Mouse (Mus musculus) MEL (cell line): ENCODE measurements around the gene Mss51. TPM values are rescaled to one million over a fixed set of nuclear protein-coding genes. Genes with fewer than 3 reads are reported as not detected.

Source experiments
- DNase-seq: peaks from one replicate; pipeline ENCODE4 v3.0.0; 2011; ENCODE audit warnings: low read depth, low spot score
- H3K27ac ChIP-seq: 2 replicates; pipeline ENCODE4 v1.5.1; 2012; ENCODE audit warnings: low read depth, mild to moderate bottlenecking, control low read depth, low read length, moderate library complexity; ENCODE audit not compliant: control insufficient read depth
- H3K27me3 ChIP-seq, 2 experiments: fragments of 150-350 bp in 1 of 2; sonication (generic) in 1 of 2; 2 replicates each; pipeline ENCODE4 v1.6.1; 2012; ENCODE audit warnings: low read length in 2 of 2, mild to moderate bottlenecking in 2 of 2, improper control_type of control experiment in 1 of 2, moderate library complexity in 1 of 2; ENCODE audit not compliant: insufficient read depth in 2 of 2, control insufficient read depth in 1 of 2
- H3K36me3 ChIP-seq, 2 experiments: 2 replicates each; pipeline ENCODE4 v1.6.1; 2012 to 2014; ENCODE audit warnings: low read length in 2 of 2, improper control_type of control experiment in 1 of 2, inconsistent platforms in 1 of 2, mild to moderate bottlenecking in 1 of 2; ENCODE audit not compliant: insufficient read depth in 2 of 2, control insufficient read depth in 1 of 2
- H3K4me1 ChIP-seq, 2 experiments: fragments of 150-350 bp in 1 of 2; sonication (generic) in 1 of 2; 2 replicates each; pipeline ENCODE4 v1.6.1; 2012; ENCODE audit warnings: low read length in 2 of 2, improper control_type of control experiment in 1 of 2, mild to moderate bottlenecking in 1 of 2; ENCODE audit not compliant: insufficient read depth in 2 of 2, control insufficient read depth in 1 of 2
- H3K4me3 ChIP-seq, 2 experiments: fragments of 150-350 bp in 1 of 2; sonication (generic) in 1 of 2; 2 replicates each; pipeline ENCODE4 v1.5.1; 2012; ENCODE audit warnings: low read depth in 2 of 2, low read length in 2 of 2, mild to moderate bottlenecking in 2 of 2, moderate library complexity in 2 of 2, control low read depth in 1 of 2, improper control_type of control experiment in 1 of 2; ENCODE audit not compliant: control insufficient read depth in 1 of 2, insufficient read depth in 1 of 2
- H3K79me2 ChIP-seq: 2 replicates; pipeline ENCODE4 v1.6.1; 2012; ENCODE audit warnings: mild to moderate bottlenecking, low read length, moderate library complexity; ENCODE audit not compliant: control insufficient read depth, poor library complexity, insufficient read depth
- H3K9ac ChIP-seq: 2 replicates; pipeline ENCODE4 v1.6.1; 2012; ENCODE audit warnings: low read depth, mild to moderate bottlenecking, control low read depth, low read length, moderate library complexity; ENCODE audit not compliant: control insufficient read depth, poor library complexity, severe bottlenecking
- H3K9me3 ChIP-seq: fragments of 150-350 bp; sonication (generic); replicated peaks from 2 replicates; pipeline ENCODE4 v1.6.1; 2012; ENCODE audit warnings: mild to moderate bottlenecking, low read length, improper control_type of control experiment, moderate library complexity; ENCODE audit not compliant: insufficient read depth
- BHLHE40 ChIP-seq: IDR thresholded peaks from 2 replicates; pipeline ENCODE4 v1.6.1; 2012; ENCODE audit warnings: low read depth, mild to moderate bottlenecking, inconsistent platforms, low read length, improper control_type of control experiment, borderline replicate concordance
- E2F4 ChIP-seq: IDR thresholded peaks from 2 replicates; pipeline ENCODE4 v1.6.1; 2011; ENCODE audit warnings: low read depth, low read length, improper control_type of control experiment, borderline replicate concordance
- ELF1 ChIP-seq: IDR thresholded peaks from 2 replicates; pipeline ENCODE4 v1.6.1; 2014; ENCODE audit warnings: low read depth, mild to moderate bottlenecking, inconsistent platforms, low read length, improper control_type of control experiment, moderate library complexity
- EP300 ChIP-seq, 2 experiments: IDR thresholded peaks; 2 replicates each; pipeline ENCODE4 v1.6.1; 2011; ENCODE audit warnings: improper control_type of control experiment in 2 of 2, low read length in 2 of 2, low read depth in 1 of 2, mild to moderate bottlenecking in 1 of 2
- ETS1 ChIP-seq: IDR thresholded peaks from 2 replicates; pipeline ENCODE4 v1.6.1; 2012; ENCODE audit warnings: low read depth, mild to moderate bottlenecking, inconsistent platforms, low read length, improper control_type of control experiment, moderate library complexity
- GABPA ChIP-seq: IDR thresholded peaks from 2 replicates; pipeline ENCODE4 v1.6.1; 2012; ENCODE audit warnings: low read depth, mild to moderate bottlenecking, inconsistent platforms, low read length, improper control_type of control experiment, moderate library complexity
- GATA1 ChIP-seq: IDR thresholded peaks from 2 replicates; pipeline ENCODE4 v1.6.1; 2011; ENCODE audit warnings: low read depth, low read length, improper control_type of control experiment
- HCFC1 ChIP-seq: IDR thresholded peaks from 2 replicates; pipeline ENCODE4 v1.6.1; 2012; ENCODE audit warnings: low read depth, mild to moderate bottlenecking, inconsistent platforms, low read length, improper control_type of control experiment, moderate library complexity
- KAT2A ChIP-seq: conservative IDR thresholded peaks from 2 replicates; pipeline ENCODE4 v1.6.1; 2012; ENCODE audit warnings: low read depth, low read length, improper control_type of control experiment, inconsistent platforms
- MAFK ChIP-seq: IDR thresholded peaks from 2 replicates; pipeline ENCODE4 v1.6.1; 2011; ENCODE audit warnings: low read depth, mild to moderate bottlenecking, low read length, improper control_type of control experiment, borderline replicate concordance
- MAX ChIP-seq: IDR thresholded peaks from 2 replicates; pipeline ENCODE4 v1.6.1; 2011; ENCODE audit warnings: low read length, improper control_type of control experiment
- MAZ ChIP-seq: IDR thresholded peaks from 2 replicates; pipeline ENCODE4 v1.6.1; 2012; ENCODE audit warnings: low read depth, mild to moderate bottlenecking, inconsistent platforms, low read length, improper control_type of control experiment
- MEF2A ChIP-seq: IDR thresholded peaks from 2 replicates; pipeline ENCODE4 v1.6.1; 2014; ENCODE audit warnings: low read depth, mild to moderate bottlenecking, inconsistent platforms, low read length, improper control_type of control experiment; ENCODE audit not compliant: poor library complexity, insufficient replicate concordance, severe bottlenecking; ENCODE audit errors: extremely low read depth
- MXI1 ChIP-seq: IDR thresholded peaks from 2 replicates; pipeline ENCODE4 v1.6.1; 2011; ENCODE audit warnings: mild to moderate bottlenecking, low read depth, low read length, improper control_type of control experiment
- MYC ChIP-seq: IDR thresholded peaks from 2 replicates; pipeline ENCODE4 v1.6.1; 2011; ENCODE audit warnings: low read depth, mild to moderate bottlenecking, low read length, improper control_type of control experiment, moderate library complexity
- NELFE ChIP-seq: IDR thresholded peaks from 2 replicates; pipeline ENCODE4 v1.6.1; 2011; ENCODE audit warnings: low read depth, low read length, improper control_type of control experiment
- NRF1 ChIP-seq: IDR thresholded peaks from 2 replicates; pipeline ENCODE4 v1.6.1; 2014; ENCODE audit warnings: low read depth, mild to moderate bottlenecking, inconsistent platforms, low read length, improper control_type of control experiment, moderate library complexity; ENCODE audit not compliant: poor library complexity, insufficient read depth, severe bottlenecking
- POLR2A ChIP-seq, 2 experiments: IDR thresholded peaks; 2 replicates each; pipeline ENCODE4 v1.6.1; 2011 to 2012; ENCODE audit warnings: low read length in 2 of 2, mild to moderate bottlenecking in 2 of 2, control low read depth in 1 of 2, improper control_type of control experiment in 1 of 2, low read depth in 1 of 2, moderate library complexity in 1 of 2; ENCODE audit not compliant: control insufficient read depth in 1 of 2, insufficient read depth in 1 of 2, poor library complexity in 1 of 2
- POLR2AphosphoS2 ChIP-seq: IDR thresholded peaks from 2 replicates; pipeline ENCODE4 v1.6.1; 2011; ENCODE audit warnings: low read length, improper control_type of control experiment
- POLR2AphosphoS5 ChIP-seq: IDR thresholded peaks from 2 replicates; pipeline ENCODE4 v1.6.1; 2012; ENCODE audit warnings: low read depth, borderline replicate concordance, mild to moderate bottlenecking, inconsistent platforms, low read length, moderate library complexity, mixed read lengths
- RAD21 ChIP-seq: IDR thresholded peaks from 2 replicates; pipeline ENCODE4 v1.6.1; 2011; ENCODE audit warnings: mild to moderate bottlenecking, low read depth, low read length, improper control_type of control experiment
- SIN3A ChIP-seq: IDR thresholded peaks from 2 replicates; pipeline ENCODE4 v1.6.1; 2012; ENCODE audit warnings: low read length, improper control_type of control experiment, inconsistent platforms
- SMC3 ChIP-seq: IDR thresholded peaks from 2 replicates; pipeline ENCODE4 v1.6.1; 2011; ENCODE audit warnings: low read depth, low read length, improper control_type of control experiment
- TBP ChIP-seq: IDR thresholded peaks from 2 replicates; pipeline ENCODE4 v1.8.0; 2011; ENCODE audit warnings: low read depth, low read length, improper control_type of control experiment
- TCF12 ChIP-seq: IDR thresholded peaks from 2 replicates; pipeline ENCODE4 v1.6.1; 2014; ENCODE audit warnings: low read depth, mild to moderate bottlenecking, inconsistent platforms, low read length, improper control_type of control experiment, moderate library complexity
- UBTF ChIP-seq: IDR thresholded peaks from 2 replicates; pipeline ENCODE4 v1.6.1; 2012; ENCODE audit warnings: low read depth, mild to moderate bottlenecking, inconsistent platforms, low read length, improper control_type of control experiment, moderate library complexity, borderline replicate concordance; ENCODE audit not compliant: insufficient read depth
- USF1 ChIP-seq: IDR thresholded peaks from 2 replicates; pipeline ENCODE4 v1.6.1; 2014; ENCODE audit warnings: low read depth, mild to moderate bottlenecking, inconsistent platforms, low read length, improper control_type of control experiment, moderate library complexity
- ZKSCAN1 ChIP-seq: IDR thresholded peaks from 2 replicates; pipeline ENCODE4 v1.6.1; 2012; ENCODE audit warnings: low read depth, mild to moderate bottlenecking, inconsistent platforms, low read length, improper control_type of control experiment, moderate library complexity
- ZNF384 ChIP-seq: IDR thresholded peaks from 2 replicates; pipeline ENCODE4 v1.6.1; 2012; ENCODE audit warnings: low read depth, mild to moderate bottlenecking, inconsistent platforms, low read length, improper control_type of control experiment
- polyA plus RNA-seq, 2 experiments: library from polyadenylated mRNA; stranded (reverse) in 1 of 2; unstranded in 1 of 2; fragments of >175 nt in 1 of 2; fragments of >200 nt in 1 of 2; gene quantifications; 2 replicates each; pipeline versions ENCODE4 v1.2.1 to v1.2.4; 2012; ENCODE audit warnings: low replicate concordance in 2 of 2, low read depth in 1 of 2; ENCODE audit not compliant: insufficient read length in 2 of 2, insufficient read depth in 1 of 2, missing spikeins in 1 of 2
- total RNA-seq: library from RNA; depleted of rRNA; stranded (reverse); fragments of 300-350 nt; gene quantifications from 2 replicates; pipeline ENCODE4 v1.2.3, GENCODE M21; 2012; rRNA removed

The Mss51 gene
- 0.42 and 0.62 TPM in 2 replicates for total RNA-seq
- polyA plus RNA-seq, result 1 to 10 TPM in 1 of 2 experiments, not detected in 1; 1.1 TPM

DNA sequence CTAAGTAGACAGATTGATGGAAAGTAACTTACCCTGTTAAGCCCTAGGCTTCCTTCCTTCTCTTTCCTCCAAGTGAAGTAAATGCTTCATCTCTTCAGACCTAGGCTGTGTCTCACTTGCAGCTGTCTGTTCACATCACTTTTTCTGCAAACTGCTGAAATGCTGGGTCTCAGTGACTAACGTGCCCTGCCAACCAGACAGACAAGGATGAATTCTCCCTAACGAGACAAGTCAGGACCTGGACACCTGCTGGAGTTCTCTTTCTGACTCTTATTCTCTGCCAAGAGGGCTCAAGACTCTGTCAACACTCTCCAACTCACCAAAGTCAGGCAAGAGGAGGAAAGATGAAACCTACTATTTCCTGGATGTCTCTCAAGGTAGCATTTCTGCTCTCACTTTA is at the start of gene Mss51:
Gene Mss51 (minus strand): TSS at position 299 of the 400 bp plus-strand sequence.
- peaks cover 0 to 10% of the 10 kb centered on the region in 2 experiments; a peak in 1 of 4 replicates for H3K36me3 ChIP-seq
- TF ChIP-seq HCFC1 (no peak), RAD21 (no peak), POLR2AphosphoS5 (no peak), MAFK (no peak), BHLHE40 (no peak), GATA1 (no peak), ELF1 (no peak), POLR2A (IDR thresholded peaks at IDR 0.05; ENCODE audit: control insufficient read depth in 1 of 2, insufficient read depth in 1 of 2, low read depth in 1 of 2, low read length in 2 of 2, poor library complexity in 1 of 2) (no peak), USF1 (no peak), NRF1 (no peak), ETS1 (no peak), UBTF (no peak)
- no peak within 1 kb of the TSS for H3K27ac ChIP-seq
- no peak within 1 kb of the TSS for H3K4me3 ChIP-seq
- no peaks in the 10 kb centered on the region for H3K9me3 ChIP-seq
- H3K9ac ChIP-seq, result no peak within 1 kb of the TSS
- DNase-seq, result no peak
- no peaks in the 10 kb centered on the region for H3K4me1 ChIP-seq
- no peaks in the 10 kb centered on the region for H3K79me2 ChIP-seq
- H3K27me3 ChIP-seq, result no peaks in the 10 kb centered on the region

GRCm38 (mm10) chr14:20546415-20546814 is 49.7 kb upstream of the Mss51 start, which contains the start of gene Ppp3cb:
Ppp3cb (minus strand) TSS chr14:20546573.
- H3K9me3 ChIP-seq, result no peaks in the 10 kb centered on the region
- H3K4me3 ChIP-seq, result peak within 1 kb of the TSS; percentile 90 to 97
- H3K79me2 ChIP-seq, result peaks cover 27% of the 10 kb centered on the region
- peak within 1 kb of the TSS; percentile 98 for H3K9ac ChIP-seq
- H3K27me3 ChIP-seq, result no peaks in the 10 kb centered on the region
- H3K4me1 ChIP-seq, result peaks cover 6 to 11% of the 10 kb centered on the region in 2 experiments
- H3K27ac ChIP-seq, result peak within 1 kb of the TSS; percentile 97
- peaks cover 0 to 32% of the 10 kb centered on the region in 2 experiments; a peak in 2 of 4 replicates for H3K36me3 ChIP-seq
- peak; percentile 98 for DNase-seq
- TF ChIP-seq ELF1 (peak; percentile 73), MEF2A (no peak), HCFC1 (peak; percentile 91), GABPA (no peak), GATA1 (peak; percentile 58; the same call in 1 of the 2 replicates), MAX (peak; percentile 42; the same call in 1 of the 2 replicates), MAZ (peak; percentile 48; the same call in 1 of the 2 replicates), SMC3 (no peak), NELFE (peak; percentile 19; the same call in 1 of the 2 replicates), POLR2AphosphoS2 (0 out of 2 replicates have a peak, but pooled peaks have one; percentile 17), MXI1 (peak; percentile 63; the same call in 1 of the 2 replicates), ETS1 (peak; percentile 59; the same call in 1 of the 2 replicates), ZKSCAN1 (no peak), EP300 (IDR thresholded peaks at IDR 0.05; ENCODE audit: low read depth in 1 of 2, low read length in 2 of 2) (peak; percentile 43 to 47; a peak in 1 of 4 replicates), SIN3A (peak; percentile 97), KAT2A (peak; percentile 60), MYC (peak; percentile 74), TCF12 (peak; percentile 62; the same call in 1 of the 2 replicates), ZNF384 (peak; percentile 8; the same call in 1 of the 2 replicates), UBTF (no peak), USF1 (0 out of 2 replicates have a peak, but pooled peaks have one; percentile 14), TBP (peak; percentile 63; the same call in 1 of the 2 replicates), E2F4 (0 out of 2 replicates have a peak, but pooled peaks have one; percentile 23)
